Mouse (Mus musculus) liver, adult (tissue): Measurements from ENCODE around the gene Gpx8.

Experiments used
- GATA4 ChIP-seq: IDR thresholded peaks from 2 replicates; pipeline ENCODE4 v1.6.1; 2014; ENCODE audit warnings: mild to moderate bottlenecking, low read length; ENCODE audit not compliant: insufficient replicate concordance

Gene Gpx8

DNA sequence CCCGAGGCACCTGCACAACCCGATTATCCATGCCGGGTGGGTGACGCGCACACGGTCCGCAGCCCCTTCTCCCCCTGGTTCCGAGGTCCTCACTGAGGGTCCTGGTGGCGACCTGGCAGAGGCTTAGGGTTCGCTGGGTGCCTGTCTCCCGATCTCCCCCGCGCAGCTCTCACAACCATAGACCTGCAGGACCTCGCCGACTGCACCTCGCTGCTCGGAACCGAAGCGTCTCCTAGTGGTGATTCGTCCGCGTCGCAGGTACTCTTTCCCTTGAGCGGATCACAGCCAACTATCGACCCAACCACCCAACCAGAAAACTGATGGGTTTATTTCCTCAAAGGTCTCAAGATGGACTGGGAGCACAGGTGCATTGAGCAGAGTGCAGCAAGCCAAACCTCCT, 52.0 kb downstream of the Gpx8 start:
- no peak for TF ChIP-seq GATA4

DNA sequence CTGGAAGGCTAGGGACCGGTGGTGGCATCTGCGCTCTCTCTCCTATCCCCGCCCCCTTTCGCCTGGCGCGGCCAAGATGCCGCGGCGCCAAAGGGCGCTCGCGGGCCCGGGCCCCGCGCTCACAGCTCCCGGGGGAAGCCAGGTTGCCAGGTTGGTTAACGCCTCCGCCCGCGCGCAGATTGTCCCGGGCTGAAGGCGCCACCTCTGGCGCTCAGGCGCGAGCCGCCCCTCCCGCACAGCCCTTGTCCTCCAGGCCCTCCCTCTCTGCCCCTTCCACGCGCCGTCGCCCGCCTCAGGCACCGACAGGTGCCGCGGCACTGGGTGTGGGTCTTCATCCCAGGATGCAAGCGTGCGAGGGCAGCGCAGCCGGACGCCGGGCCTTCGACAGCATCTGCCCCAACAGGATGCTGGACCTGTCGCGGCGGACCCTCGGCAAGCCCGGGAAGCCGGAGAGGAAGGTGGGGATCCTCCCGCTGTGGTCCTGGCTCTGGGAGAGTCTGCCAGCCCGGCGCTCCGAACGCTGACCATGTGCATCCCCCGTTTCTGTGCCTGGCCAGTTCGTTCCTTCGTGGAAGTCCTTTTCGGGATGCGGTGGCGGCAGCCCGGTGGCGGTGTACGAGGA, 52.6 kb downstream of the Gpx8 start, which contains the start of gene Mcidas:
Gene Mcidas (plus strand): TSS at position 315 of the 622 bp plus-strand sequence.
- TF ChIP-seq GATA4, result no peak
